Mouse (Mus musculus) forebrain, embryonic 11.5 days (tissue): ENCODE results near the gene Sdc1. TPM values are rescaled to one million over a fixed set of nuclear protein-coding genes. Genes with fewer than 3 reads are reported as not detected.

Experiments used
- ATAC-seq: fragments of 200-750 bp; cut with Nextera tagmentation; replicated peaks from 2 replicates; pipeline ENCODE4 v1.8.0; 2017; ENCODE audit warnings: moderate TSS enrichment; ENCODE audit not compliant: low FRiP score
- DNase-seq: peaks from one replicate; pipeline ENCODE4 v3.0.0-alpha.2; 2017; ENCODE audit warnings: low spot score
- H3K27ac ChIP-seq: fragments of 300-500 bp; sonication (generic); 2 replicates; pipeline ENCODE4 v1.5.1; 2014; ENCODE audit warnings: low read depth, low read length
- H3K27me3 ChIP-seq: fragments of 300-500 bp; sonication (generic); 2 replicates; pipeline ENCODE4 v1.6.1; 2014; ENCODE audit warnings: mild to moderate bottlenecking, low read length, mixed read lengths; ENCODE audit not compliant: control insufficient read depth, insufficient read depth
- H3K36me3 ChIP-seq: fragments of 300-500 bp; sonication (generic); 2 replicates; pipeline ENCODE4 v1.6.1; 2014; ENCODE audit warnings: mild to moderate bottlenecking, low read length, moderate library complexity, mixed read lengths; ENCODE audit not compliant: control insufficient read depth, insufficient read depth
- H3K4me1 ChIP-seq: fragments of 300-500 bp; sonication (generic); replicated peaks from 2 replicates; pipeline ENCODE4 v1.6.1; 2014; ENCODE audit warnings: low read length, mixed read lengths; ENCODE audit not compliant: control insufficient read depth, insufficient read depth
- H3K4me2 ChIP-seq: fragments of 300-500 bp; sonication (generic); 2 replicates; pipeline ENCODE4 v1.6.1; 2014; ENCODE audit warnings: low read depth, mild to moderate bottlenecking, low read length, moderate library complexity, mixed read lengths; ENCODE audit not compliant: severe bottlenecking
- H3K4me3 ChIP-seq: fragments of 300-500 bp; sonication (generic); 2 replicates; pipeline ENCODE4 v1.5.1; 2014; ENCODE audit warnings: low read depth, low read length
- H3K9ac ChIP-seq: fragments of 300-500 bp; sonication (generic); 2 replicates; pipeline ENCODE4 v1.6.1; 2014; ENCODE audit warnings: low read length
- H3K9me3 ChIP-seq: fragments of 300-500 bp; sonication (generic); 2 replicates; pipeline ENCODE4 v1.6.1; 2016; ENCODE audit warnings: low read length, mixed read lengths; ENCODE audit not compliant: control insufficient read depth
- WGBS: fragments of 180-500 bp; shearing (Covaris S2); extraction: QIAGEN DNeasy Blood & Tissue Kit; methylation state at CpG from one replicate; pipeline ENCODE4 v1.1.7; 2014; 5-methylcytosine and 5-hydroxymethylcytosine counted together
- polyA plus RNA-seq: library from polyadenylated mRNA; unstranded; fragments of >200 nt; fragmentation: Nextera tagmentation; extraction: Ambion mirVana; gene quantifications from 2 replicates; pipeline ENCODE4 v1.2.1, GENCODE M21; 2014

Sdc1 gene
- polyA plus RNA-seq, 1 experiment from 2014 or later = 86.8 TPM

DNA sequence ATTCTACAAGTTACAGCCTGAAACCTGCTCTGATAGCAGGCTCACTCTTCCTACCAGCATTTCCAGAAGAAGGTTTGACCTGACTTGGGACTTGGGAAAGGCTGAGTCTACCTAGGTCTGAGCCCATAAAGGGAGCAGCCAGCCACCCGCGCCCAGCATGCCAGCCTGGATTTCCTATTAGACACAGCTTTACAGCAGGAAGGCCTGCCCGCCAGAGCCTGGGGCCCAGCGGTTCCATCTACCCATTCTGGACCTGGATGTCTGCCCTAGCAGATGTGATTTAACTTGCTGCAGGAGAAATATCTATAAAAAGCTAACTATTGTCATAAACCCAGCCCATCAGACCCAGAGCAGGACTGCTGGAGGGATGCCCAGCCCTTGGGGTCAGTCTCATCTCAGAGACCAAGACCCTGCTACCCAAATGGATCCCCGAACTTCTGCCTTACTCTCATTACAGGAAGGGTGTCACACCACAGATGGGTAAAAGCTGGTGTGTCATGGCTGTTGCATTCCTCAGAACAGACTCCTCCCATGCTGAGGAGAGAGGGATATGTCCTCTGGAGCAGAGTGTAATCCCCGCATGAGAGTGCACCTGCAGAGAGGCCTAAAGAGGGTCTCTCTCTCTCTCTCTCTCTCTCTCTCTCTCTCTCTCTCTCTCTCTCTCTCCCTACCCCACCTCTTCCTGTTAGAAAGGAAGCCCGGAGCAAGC is 54.0 kb downstream of the Sdc1 start:
- no peak overlapping the region for H3K4me2 ChIP-seq
- no peak overlapping the region for H3K27ac ChIP-seq
- H3K9ac ChIP-seq = no peak overlapping the region
- H3K9me3 ChIP-seq = no peaks in the 10 kb centered on the region
- H3K4me1 ChIP-seq = no peaks in the 10 kb centered on the region
- H3K36me3 ChIP-seq = no peaks in the 10 kb centered on the region
- H3K27me3 ChIP-seq = no peaks in the 10 kb centered on the region
- no peak overlapping the region for H3K4me3 ChIP-seq
- peak; percentile 27 for DNase-seq
- no peak for ATAC-seq
- WGBS = 71% methylated on average over 7 of the region's 7 CpGs

DNA sequence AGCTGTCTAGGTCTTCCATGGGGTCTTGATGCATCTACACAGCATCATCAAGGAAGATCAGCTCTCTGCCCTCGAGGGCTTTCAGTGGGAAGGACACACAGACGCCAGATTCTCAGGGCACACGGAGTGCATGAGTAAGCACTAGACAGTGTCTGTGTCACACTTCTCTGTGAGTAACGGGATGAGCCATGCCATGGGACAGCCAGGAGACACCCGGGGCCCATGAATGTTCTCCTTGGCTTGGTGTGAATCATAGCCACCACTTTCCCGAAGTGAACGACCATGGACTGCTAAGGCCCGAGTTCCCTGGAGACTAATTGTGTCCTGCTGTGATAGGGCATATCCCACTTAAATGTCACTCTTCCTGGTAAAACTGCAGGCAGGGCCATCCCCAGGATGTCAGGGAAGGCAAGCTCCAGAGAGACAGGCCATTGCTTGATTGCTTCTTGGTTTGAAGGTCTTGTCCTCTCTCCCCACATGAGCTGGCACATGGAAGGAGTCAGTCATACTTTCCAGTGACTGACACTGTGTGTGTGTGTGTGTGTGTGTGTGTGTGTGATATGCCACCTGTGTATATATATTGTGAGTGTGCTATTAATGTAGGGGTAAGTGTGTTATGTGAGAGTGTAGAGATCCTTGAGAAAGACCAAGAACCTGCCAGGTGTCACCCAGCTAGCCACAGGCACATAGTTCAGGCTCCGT is 56.0 kb downstream of the Sdc1 start:
- 91% methylated on average over 9 of the region's 9 CpGs for WGBS
- DNase-seq (peak; percentile 10), ATAC-seq (no peak)
- Histone ChIP-seq H3K9me3 (no peaks in the 10 kb centered on the region), H3K27me3 (no peaks in the 10 kb centered on the region), H3K9ac (no peak overlapping the region), H3K36me3 (no peaks in the 10 kb centered on the region), H3K4me1 (no peaks in the 10 kb centered on the region), H3K4me3 (no peak overlapping the region), H3K27ac (no peak overlapping the region), H3K4me2 (no peak overlapping the region)

DNA sequence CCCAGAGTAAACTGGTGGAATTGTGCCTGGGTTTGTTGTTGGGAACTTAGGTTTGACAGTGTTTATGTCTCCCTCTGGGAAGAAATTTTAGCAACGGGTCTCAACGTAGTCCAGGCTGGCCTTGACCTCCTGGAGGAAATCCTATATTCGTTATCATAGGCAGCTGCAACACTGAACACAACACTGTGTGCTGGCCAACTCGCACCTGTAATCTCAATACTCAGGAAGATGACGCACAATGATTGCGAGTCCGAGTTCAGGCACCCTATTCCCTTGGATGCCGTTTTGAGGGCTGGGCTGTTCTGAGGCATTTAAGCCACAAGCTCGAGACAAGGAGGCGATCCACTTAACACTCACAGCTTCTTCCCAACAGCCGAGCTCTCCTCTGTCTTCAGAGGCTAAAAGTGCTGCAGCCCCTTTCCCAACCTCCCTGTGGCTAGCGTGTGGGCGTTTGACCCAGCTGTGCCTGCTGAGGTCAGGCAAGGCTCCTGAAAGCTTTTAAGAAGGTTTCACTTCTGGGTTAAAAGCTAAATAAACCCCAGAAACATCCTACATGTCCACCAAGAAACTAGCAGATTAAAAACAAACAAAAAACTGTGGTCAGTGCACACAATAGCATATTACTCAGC is 58.0 kb downstream of the Sdc1 start:
- 84% methylated on average over 13 of the region's 13 CpGs for WGBS

DNA sequence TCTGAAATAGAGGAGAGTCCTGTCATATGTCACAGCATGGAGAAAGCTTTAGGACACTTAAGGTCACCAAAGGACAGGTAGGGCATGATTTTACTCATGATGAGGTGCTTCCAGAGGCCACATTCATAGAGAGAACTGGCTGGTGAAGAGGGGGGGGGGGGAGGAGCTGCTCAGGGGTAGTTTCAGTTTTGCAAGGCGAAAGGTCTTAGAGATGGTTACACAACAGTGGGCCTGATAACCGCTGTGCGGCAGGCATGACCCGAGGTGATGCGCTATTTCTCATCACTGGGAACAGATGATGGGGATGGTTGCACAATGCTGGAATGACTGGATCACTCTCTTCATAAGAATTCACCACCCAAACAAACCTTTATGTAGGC is 58.5 kb downstream of the Sdc1 start:
- Histone ChIP-seq H3K4me2 (no peak overlapping the region), H3K36me3 (no peaks in the 10 kb centered on the region), H3K4me3 (no peak overlapping the region), H3K27me3 (no peaks in the 10 kb centered on the region), H3K27ac (no peak overlapping the region), H3K9ac (no peak overlapping the region), H3K4me1 (no peaks in the 10 kb centered on the region), H3K9me3 (no peaks in the 10 kb centered on the region)
- whole genome bisulfite sequencing = 96% methylated on average over 5 of the region's 5 CpGs
- DNase-seq = peak; percentile 16
- no peak for ATAC-seq

More for the DNA sequence above, 58.0 kb downstream of the Sdc1 start:
- no peak overlapping the region for H3K27ac ChIP-seq
- H3K9me3 ChIP-seq = no peaks in the 10 kb centered on the region
- H3K27me3 ChIP-seq = no peaks in the 10 kb centered on the region
- H3K9ac ChIP-seq = no peak overlapping the region
- H3K4me2 ChIP-seq = no peak overlapping the region
- ATAC-seq (no peak), DNase-seq (peak; percentile 37)
- no peaks in the 10 kb centered on the region for H3K4me1 ChIP-seq
- H3K4me3 ChIP-seq = no peak overlapping the region
- no peaks in the 10 kb centered on the region for H3K36me3 ChIP-seq

DNA sequence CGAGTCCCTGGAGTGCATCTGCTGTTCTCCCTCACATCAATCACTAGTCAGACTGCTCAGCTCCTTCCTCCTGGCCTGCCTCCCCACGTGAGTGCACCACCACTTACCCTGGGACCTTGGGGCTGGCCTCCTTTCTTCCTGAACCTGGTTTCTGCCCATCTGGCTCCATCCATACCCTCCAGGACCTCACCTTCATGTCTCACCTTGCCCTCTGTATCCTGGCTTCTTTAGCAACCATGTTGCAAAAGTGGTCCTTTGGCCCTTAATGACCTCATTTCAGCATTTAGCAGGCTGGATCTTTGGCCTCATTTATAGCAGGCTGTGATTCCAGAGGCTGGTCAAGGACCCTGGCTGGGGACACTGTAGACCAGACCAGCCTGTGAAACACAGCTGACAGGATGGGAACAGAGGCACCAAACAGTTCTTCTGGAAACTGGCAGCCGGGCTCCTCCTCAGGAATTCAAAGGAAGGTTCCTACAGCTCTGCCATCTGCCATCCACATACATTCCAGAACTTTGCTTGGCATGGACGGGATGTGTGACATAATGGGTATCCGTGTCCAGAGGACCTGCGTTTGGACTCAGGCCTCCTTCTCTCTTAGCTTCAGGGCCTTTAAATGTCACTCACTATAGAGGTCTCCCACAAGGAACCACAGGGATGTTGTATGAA is 60.0 kb downstream of the Sdc1 start:
- Histone ChIP-seq H3K9ac (no peak overlapping the region), H3K9me3 (no peaks in the 10 kb centered on the region), H3K27me3 (no peaks in the 10 kb centered on the region), H3K4me3 (no peak overlapping the region), H3K4me1 (no peaks in the 10 kb centered on the region), H3K27ac (no peak overlapping the region), H3K36me3 (no peaks in the 10 kb centered on the region), H3K4me2 (no peak overlapping the region)
- 75% methylated on average over 6 of the region's 6 CpGs for WGBS
- ATAC-seq (no peak), DNase-seq (peak; percentile 19)

DNA sequence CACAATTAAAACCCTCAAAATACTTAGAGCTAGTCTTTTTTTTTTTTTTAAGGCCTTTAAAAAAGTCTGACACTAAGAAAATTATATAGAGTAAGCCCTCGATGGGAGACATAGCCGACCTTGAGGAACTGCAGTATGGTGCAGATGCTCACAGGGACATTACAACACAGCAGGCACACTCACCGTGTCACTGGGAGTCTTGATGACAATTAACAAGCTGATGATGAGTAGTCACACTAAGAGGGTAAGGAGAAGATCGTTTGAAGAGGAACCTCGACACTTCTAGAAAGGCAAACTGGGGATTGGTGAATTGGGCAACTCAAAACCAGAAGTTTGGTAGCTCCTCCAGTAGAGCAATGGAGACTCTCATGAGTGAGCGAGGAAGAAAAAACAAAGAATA is 60.6 kb downstream of the Sdc1 start:
- no peaks in the 10 kb centered on the region for H3K4me1 ChIP-seq
- no peaks in the 10 kb centered on the region for H3K27me3 ChIP-seq
- no peak overlapping the region for H3K9ac ChIP-seq
- no peak overlapping the region for H3K4me2 ChIP-seq
- ATAC-seq (no peak), DNase-seq (peak; percentile 20)
- WGBS = 89% methylated on average over 6 of the region's 6 CpGs
- no peaks in the 10 kb centered on the region for H3K9me3 ChIP-seq
- H3K4me3 ChIP-seq = no peak overlapping the region
- H3K36me3 ChIP-seq = no peaks in the 10 kb centered on the region
- no peak overlapping the region for H3K27ac ChIP-seq

DNA sequence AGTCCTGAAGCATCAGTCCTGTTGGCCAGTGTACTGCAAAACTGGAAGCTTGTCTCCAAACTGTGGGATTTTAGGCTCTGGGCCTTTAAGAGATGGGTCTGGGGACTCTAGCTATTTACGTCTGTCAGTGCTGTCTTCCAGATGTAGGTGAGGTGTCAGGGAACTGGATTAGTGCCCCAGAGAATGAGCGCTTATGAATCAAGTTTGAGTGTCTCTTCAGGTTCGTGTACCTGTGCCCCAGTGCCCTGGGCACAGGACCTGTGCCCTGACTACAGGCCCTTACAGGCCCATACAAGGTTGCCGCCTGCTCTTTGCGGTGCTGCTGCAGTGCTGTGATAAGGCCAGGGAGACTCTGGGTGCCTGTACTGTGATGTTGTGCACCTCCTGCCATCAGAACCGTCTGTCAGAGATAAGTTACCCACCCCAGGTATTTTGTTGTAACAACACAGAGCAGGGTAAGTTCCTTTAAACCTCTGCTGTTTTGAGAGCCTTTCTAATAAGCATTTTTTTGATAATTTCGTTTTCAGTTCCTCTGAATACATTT is 69.7 kb downstream of the Sdc1 start:
- WGBS = 71% methylated on average over 7 of the region's 7 CpGs
- no peaks in the 10 kb centered on the region for H3K36me3 ChIP-seq
- no peak overlapping the region for H3K27ac ChIP-seq
- H3K4me3 ChIP-seq = no peak overlapping the region
- no peaks in the 10 kb centered on the region for H3K9me3 ChIP-seq
- H3K4me2 ChIP-seq = no peak overlapping the region
- no peaks in the 10 kb centered on the region for H3K4me1 ChIP-seq
- ATAC-seq = no peak
- H3K9ac ChIP-seq = no peak overlapping the region
- H3K27me3 ChIP-seq = no peaks in the 10 kb centered on the region
- DNase-seq = no peak

DNA sequence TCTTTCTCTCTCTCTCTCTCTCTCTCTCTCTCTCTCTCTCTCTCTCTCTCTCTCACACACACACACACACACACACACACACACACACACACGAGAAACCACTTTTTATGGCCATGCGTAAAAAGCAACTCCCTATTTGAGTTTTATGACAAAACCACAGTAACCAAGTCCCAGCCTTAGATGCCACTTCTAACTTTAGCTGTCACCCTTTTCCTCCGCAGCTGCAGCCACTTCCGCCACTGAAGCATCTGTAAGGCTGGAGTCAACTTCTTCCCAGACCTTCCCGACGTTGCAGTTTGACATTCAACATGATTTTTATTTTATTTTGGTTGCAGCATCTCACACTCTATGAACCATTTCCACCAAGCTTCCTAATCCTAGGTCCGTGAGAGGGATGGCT is 71.6 kb downstream of the Sdc1 start:
- 86% methylated on average over 7 of the region's 7 CpGs for WGBS
- Histone ChIP-seq H3K36me3 (no peaks in the 10 kb centered on the region), H3K4me3 (no peak overlapping the region), H3K9me3 (no peaks in the 10 kb centered on the region), H3K27ac (no peak overlapping the region), H3K9ac (no peak overlapping the region), H3K4me1 (no peaks in the 10 kb centered on the region; the same call in 1 of the 2 replicates), H3K27me3 (no peaks in the 10 kb centered on the region), H3K4me2 (no peak overlapping the region)
- ATAC-seq (no peak), DNase-seq (no peak)
